8 mouse cellular contexts compared by ENCODE assay signal in genomic region chr4:124135165-124135470, GRCm38 (mm10).
DNase-seq lines count a peak whose midpoint lies in the region; ATAC-seq lines count a peak whose summit lies in the region.

No protein-coding gene starts in this region.

- no peaks in the 10 kb centered on the region for H3K9me3 ChIP-seq in forebrain, embryonic 14.5 days (replicated peaks; ENCODE audit: control insufficient read depth, low read length)
- no peaks in the 10 kb centered on the region for H3K9me3 ChIP-seq in forebrain, embryonic 12.5 days

- H3K27me3 ChIP-seq in forebrain, embryonic 14.5 days (replicated peaks; ENCODE audit: control insufficient read depth, insufficient read depth, low read length), result 0 out of 2 replicates have a peak, but pooled peaks cover 3% of the 10 kb centered on the region
- peaks cover 22% of the 10 kb centered on the region; the same call in 1 of the 2 replicates for H3K27me3 ChIP-seq in forebrain, embryonic 12.5 days

- DNase-seq in forebrain, embryonic 14.5 days (ENCODE audit: low spot score), result peak; percentile 70
- DNase-seq in Muller cell, postnatal 12 days (ENCODE audit: inconsistent ontology term), result peak; percentile 80
- peak; percentile 58 for DNase-seq in heart, adult 9 months (ENCODE audit: low spot score in 2 of 2)
- peak; percentile 24 to 54 for DNase-seq in layer of hippocampus, postnatal 10 days (ENCODE audit: low spot score in 2 of 2)
- DNase-seq in thymus, adult 18-20 months, result no peak
- DNase-seq in urinary bladder, postnatal 25 days (ENCODE audit: low spot score), result no peak

- no peak overlapping the region for H3K9ac ChIP-seq in forebrain, embryonic 14.5 days (ENCODE audit: low read length)
- no peak overlapping the region for H3K9ac ChIP-seq in forebrain, embryonic 12.5 days

- peak; percentile 65 for ATAC-seq in forebrain, embryonic 14.5 days
- no peak for ATAC-seq in forebrain, embryonic 12.5 days (ENCODE audit: low FRiP score)
- ATAC-seq in megakaryocyte progenitor cell, adult 5-6 weeks (replicated peaks; ENCODE audit: poor library complexity), result no peak

- WGBS in forebrain, embryonic 14.5 days, result 31% methylated on average over 6 of the region's 6 CpGs
- WGBS in forebrain, embryonic 12.5 days, result 66% methylated on average over 6 of the region's 6 CpGs

- H3K27ac ChIP-seq in forebrain, embryonic 14.5 days (ENCODE audit: low read depth, low read length), result no peak overlapping the region
- H3K27ac ChIP-seq in forebrain, embryonic 12.5 days, result no peak overlapping the region

- H3K4me1 ChIP-seq in forebrain, embryonic 14.5 days (ENCODE audit: control insufficient read depth, insufficient read depth, low read length), result no peaks in the 10 kb centered on the region
- H3K4me1 ChIP-seq in forebrain, embryonic 12.5 days, result no peaks in the 10 kb centered on the region

- no peak overlapping the region for H3K4me2 ChIP-seq in forebrain, embryonic 14.5 days (ENCODE audit: low read length)
- H3K4me2 ChIP-seq in forebrain, embryonic 12.5 days, result no peak overlapping the region

- H3K36me3 ChIP-seq in forebrain, embryonic 14.5 days (ENCODE audit: control insufficient read depth, insufficient read depth, low read length), result no peaks in the 10 kb centered on the region
- H3K36me3 ChIP-seq in forebrain, embryonic 12.5 days (replicated peaks), result no peaks in the 10 kb centered on the region

- no peak overlapping the region for H3K4me3 ChIP-seq in forebrain, embryonic 14.5 days (ENCODE audit: low read depth, low read length)
- no peak overlapping the region for H3K4me3 ChIP-seq in forebrain, embryonic 12.5 days (replicated peaks)

Comparison
In these comparisons a context has a peak if more than half of its experiments do, and no peak if none do; other contexts are left out.
1. DNase-seq: peak in forebrain, embryonic 14.5 days (single experiment), Muller cell, postnatal 12 days (single experiment), heart, adult 9 months (2 of 2) and layer of hippocampus, postnatal 10 days (2 of 2); none in thymus, adult 18-20 months (0 of 2) and urinary bladder, postnatal 25 days (single experiment).